Mouse (Mus musculus) regulatory T cell (primary cell): ENCODE data around the gene Tmem125.
"Not testable (repeated sequence)": the region's sequence is repeated elsewhere in the genome, so short reads cannot be mapped to it uniquely, and the experiment has no call there.

Experiments used
- in situ Hi-C: fragments of 300-600 bp; cut with MboI, MseI; formaldehyde crosslinking; loops from one replicate; pipeline ENCODE4 v1.15.1; 2025; ENCODE audit warnings: high pct_unique_total_duplicates

The Tmem125 gene

GRCm38 (mm10) chr4:118543592-118544260 is at the start of gene Tmem125:
Gene Tmem125, minus strand, starts transcription at chr4:118544044.
- in situ Hi-C loops, result no loop called here

GRCm38 (mm10) chr4:118589733-118590130 is 45.9 kb upstream of the Tmem125 start:
- in situ Hi-C loops, result no loop called here

DNA sequence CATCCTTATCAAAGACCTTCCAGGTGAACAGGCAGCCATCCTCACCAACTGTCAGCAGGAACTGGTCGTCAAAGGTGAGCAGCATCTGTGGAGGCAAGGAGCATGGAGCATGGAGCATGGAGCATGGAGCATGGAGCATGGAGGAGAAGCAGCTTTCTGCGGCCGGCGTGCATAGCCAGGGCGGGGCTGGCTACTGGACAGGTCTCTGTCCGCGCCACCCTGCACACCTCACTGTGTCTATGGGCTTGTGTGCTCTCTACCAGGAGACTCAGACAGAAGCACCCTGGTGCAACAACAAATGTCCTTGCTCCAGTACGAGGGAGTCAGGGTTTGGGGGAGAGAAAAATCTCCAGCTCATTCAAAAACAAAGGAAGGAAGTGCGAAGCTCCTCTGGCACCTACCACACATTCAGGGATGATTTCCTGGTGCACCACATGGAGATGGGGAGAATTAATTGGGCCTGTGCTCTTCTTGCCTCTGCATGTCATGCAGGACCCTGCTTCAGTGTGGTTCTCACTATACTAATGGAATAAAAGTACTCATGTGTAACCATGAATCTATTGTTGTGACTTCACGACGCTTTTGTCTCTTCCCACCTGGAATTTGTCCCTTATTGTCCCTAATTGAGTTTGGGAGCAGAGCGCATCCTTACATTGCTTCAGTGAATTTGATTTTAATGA is 45.3 kb upstream of the Tmem125 start:
- in situ Hi-C loops, result no loop called here

GRCm38 (mm10) chr4:118582629-118583028 is 38.8 kb upstream of the Tmem125 start:
- in situ Hi-C loops, result no loop called here

GRCm38 (mm10) chr4:118581508-118581907 is 37.7 kb upstream of the Tmem125 start:
- in situ Hi-C loops, result no loop called here

- in situ Hi-C loops, result loop anchor here (10.0 kb wide), 1 partner anchor 355 kb away; no protein-coding TSS in a partner anchor
These were observed 35.5 kb upstream of the Tmem125 start for GRCm38 (mm10) chr4:118579313-118579712.

GRCm38 (mm10) chr4:118576097-118576496 is 32.3 kb upstream of the Tmem125 start:
- in situ Hi-C loops, result loop anchor here (10.0 kb wide), 1 partner anchor 351 kb away; no protein-coding TSS in a partner anchor

GRCm38 (mm10) chr4:118571441-118571840 is 27.6 kb upstream of the Tmem125 start:
- in situ Hi-C loops, result loop anchor here (10.0 kb wide), 1 partner anchor 347 kb away; no protein-coding TSS in a partner anchor

- in situ Hi-C loops, result no loop called here
These were observed 25.5 kb upstream of the Tmem125 start for GRCm38 (mm10) chr4:118569320-118569719.

DNA sequence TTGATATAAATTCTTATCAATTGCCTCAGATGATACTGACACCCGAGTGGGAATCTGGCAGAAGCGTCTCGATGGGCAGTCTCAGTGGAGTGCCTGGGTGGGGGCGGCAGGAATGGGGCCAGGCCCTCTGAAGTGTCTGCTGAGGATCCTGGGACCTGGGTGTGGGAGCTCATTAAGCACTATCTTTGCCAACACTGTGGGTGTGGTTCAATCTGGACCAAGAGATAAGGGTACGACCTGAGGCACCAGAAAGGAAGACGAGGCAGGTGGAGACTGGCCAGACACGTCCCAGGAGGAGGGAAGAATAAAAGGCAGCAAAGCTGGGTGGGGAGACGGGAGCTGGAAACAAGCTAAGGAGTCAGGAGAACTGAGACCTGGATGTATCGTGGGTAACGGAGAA is 24.9 kb upstream of the Tmem125 start:
- in situ Hi-C loops, result no loop called here

DNA sequence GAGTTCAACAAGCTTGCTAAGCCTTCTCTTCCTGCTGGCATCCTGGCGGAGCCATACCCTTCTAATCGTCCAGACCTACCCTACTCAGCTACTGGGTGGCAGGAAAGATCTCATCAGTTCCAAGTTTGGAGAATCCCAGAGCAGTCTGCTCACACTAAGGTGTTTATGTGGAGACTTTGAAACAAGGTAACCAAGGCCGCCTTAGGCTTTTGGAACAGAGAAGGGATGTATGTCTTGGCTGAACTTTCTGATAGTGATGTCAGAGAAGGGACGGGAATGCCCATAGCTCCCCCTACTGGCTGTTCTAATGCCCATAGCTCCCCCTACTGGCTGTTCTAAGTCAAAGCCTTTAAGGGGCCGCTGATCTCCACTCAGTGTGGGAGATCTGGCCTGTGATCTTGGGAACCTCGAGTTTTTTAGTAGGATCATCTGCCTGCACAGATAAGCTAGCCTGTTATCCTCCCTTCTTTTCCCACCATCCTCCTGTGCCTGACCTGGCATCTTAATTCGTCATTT is 22.4 kb upstream of the Tmem125 start:
- in situ Hi-C loops, result no loop called here

DNA sequence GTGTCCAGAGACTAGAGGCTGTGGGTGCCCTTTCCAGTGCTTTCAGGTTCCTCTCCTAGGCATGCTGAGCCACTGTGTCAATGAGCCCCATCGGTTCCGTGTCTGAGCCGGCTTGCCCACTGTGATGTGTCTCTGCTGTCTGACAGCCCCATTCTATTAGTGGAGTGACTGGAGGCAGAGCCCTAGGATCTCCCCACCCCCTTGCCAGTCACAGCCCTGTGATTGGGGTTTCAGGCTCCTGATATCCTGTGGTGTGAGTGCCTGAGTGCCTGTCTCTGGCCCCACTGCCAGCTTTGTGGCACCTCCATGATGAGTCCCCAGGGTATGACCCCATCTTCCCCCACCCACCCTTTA is 21.1 kb upstream of the Tmem125 start:
- in situ Hi-C loops, result no loop called here

DNA sequence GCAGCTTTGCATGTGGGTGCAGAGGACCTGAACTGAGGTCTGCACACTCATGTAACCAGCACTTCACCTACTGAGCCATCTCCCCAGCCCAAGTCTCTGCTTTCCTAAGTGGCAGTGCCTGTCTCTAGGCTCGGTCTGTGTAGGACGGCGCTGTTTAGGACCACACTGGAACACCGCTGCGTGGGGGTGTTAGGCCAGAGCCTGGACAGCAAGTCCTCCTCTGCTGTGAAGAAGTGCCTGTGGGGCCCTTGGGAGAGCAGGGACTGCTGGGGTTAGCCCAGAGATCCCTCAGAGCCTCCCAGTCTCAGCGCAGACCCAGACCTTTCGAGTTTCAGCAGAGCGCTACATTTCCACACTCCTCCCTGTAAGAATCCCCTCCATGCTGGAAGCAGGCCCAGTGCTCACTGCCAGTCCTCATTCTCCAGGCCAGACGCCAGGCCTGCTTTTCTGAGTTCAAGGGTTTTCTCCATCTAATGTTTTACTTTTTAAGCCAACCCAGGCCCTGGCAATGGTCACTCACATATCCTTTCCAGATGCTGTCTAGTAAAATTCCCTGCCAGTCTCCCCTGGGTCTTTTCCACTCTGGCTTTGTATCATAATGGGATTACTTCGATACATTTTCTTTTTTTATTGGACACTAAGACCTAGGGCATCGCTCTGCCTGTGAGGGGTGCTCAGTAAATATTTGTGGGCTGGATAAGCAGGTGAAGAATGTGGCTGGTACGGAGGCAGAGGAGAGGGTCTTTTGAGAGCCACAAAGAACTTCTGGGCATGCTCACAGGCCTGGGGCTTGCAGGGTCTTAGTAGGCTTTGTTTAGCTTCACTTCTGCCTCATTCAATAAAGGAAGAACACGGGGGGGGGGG is 20.4 kb upstream of the Tmem125 start:
- in situ Hi-C loops, result no loop called here

DNA sequence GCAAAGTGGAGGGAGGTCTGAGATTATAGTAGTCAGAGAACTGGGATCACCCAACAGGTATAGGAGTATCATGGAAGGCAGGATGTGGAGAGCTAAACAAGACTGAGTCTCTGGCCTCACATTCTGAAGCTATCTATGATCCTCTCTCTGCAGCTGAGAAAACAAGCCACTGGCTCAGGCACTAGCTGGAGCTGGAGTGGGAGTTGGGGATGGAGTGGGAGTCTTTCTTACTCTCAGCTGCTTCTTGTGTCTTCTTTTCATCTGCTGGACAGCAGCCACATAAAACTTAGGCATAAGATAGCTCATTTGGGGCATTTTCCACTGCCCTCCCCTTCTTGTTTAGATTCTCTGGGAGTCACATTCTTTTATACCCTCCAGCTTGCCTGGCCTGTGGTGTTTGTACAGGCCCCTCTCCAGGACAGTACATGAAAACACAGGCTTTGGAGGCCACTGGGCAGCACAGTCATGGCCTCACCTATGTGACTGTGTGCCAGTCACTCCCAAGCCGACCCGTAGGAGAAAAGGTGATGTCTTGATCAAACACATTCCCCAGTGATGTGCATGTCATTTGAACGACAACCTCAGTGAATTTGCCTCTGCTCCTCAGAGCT is 9.3 kb upstream of the Tmem125 start:
- in situ Hi-C loops, result no loop called here

GRCm38 (mm10) chr4:118548130-118548480 is 4.3 kb upstream of the Tmem125 start:
- in situ Hi-C loops, result not testable (repeated sequence)

GRCm38 (mm10) chr4:118547424-118548129 is 3.7 kb upstream of the Tmem125 start:
- in situ Hi-C loops, result not testable (repeated sequence)

GRCm38 (mm10) chr4:118544441-118545127 is 740 bp upstream of the Tmem125 start:
- in situ Hi-C loops, result no loop called here

DNA sequence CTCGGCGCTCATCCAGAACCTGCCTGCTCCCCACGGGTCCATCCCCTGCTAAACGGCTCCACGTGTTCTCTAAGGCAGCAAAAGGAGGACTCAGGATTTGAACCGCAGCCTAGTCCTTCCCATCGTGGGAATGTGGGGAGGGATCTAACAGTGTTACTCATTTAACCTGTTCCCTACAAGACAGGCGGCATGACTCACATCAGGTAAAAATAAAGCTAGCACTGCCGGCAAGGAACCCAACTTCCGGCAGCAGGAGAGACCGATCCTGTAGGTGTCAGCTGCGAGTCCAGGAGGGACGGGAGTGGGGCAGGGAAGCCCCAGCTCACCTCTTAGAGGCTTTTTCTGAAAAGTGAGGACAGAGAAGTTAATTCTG is 700 bp downstream of the Tmem125 start:
- in situ Hi-C loops, result no loop called here

- in situ Hi-C loops, result no loop called here
These were observed 1.2 kb downstream of the Tmem125 start for GRCm38 (mm10) chr4:118542510-118543157.

GRCm38 (mm10) chr4:118539904-118540303 is 3.9 kb downstream of the Tmem125 start:
- in situ Hi-C loops, result no loop called here
